Mouse (Mus musculus) liver, postnatal 0 days (tissue): ENCODE results near the gene Gm2056. TPM values are rescaled to one million over a fixed set of nuclear protein-coding genes. Genes with fewer than 3 reads are reported as not detected.

Experiments
- polyA plus RNA-seq: library from polyadenylated mRNA; unstranded; fragments of >200 nt; fragmentation: Nextera tagmentation; extraction: Ambion mirVana; gene quantifications from 2 replicates; pipeline ENCODE4 v1.2.1, GENCODE M21; 2015

Gene Gm2056
- polyA plus RNA-seq, 1 experiment from 2014 or later, result not detected

Other genes with a start within 250 kb of the Gm2056 start
- not detected in 2 replicates for gene Gm21936, start 231.5 kb upstream of the Gm2056 start, polyA plus RNA-seq
- not detected in 2 replicates for gene BB287469, start 210.4 kb upstream of the Gm2056 start, polyA plus RNA-seq
- gene Gm2001, start 184.7 kb upstream of the Gm2056 start, polyA plus RNA-seq, result not detected in 2 replicates
- gene Gm2016, start 152.9 kb upstream of the Gm2056 start, polyA plus RNA-seq, result not detected in 2 replicates
- not detected in 2 replicates for gene Gm2022, start 131.6 kb upstream of the Gm2056 start, polyA plus RNA-seq
- gene Gm2035, start 107.1 kb upstream of the Gm2056 start, polyA plus RNA-seq, result not detected in 2 replicates
- not detected in 2 replicates for gene Gm2042, start 72.9 kb upstream of the Gm2056 start, polyA plus RNA-seq
- not detected in 2 replicates for gene Gm2075, start 15.2 kb upstream of the Gm2056 start, polyA plus RNA-seq
- gene Gm6803, start 8.2 kb upstream of the Gm2056 start, polyA plus RNA-seq, result not detected in 2 replicates
- gene Gm16368, start 56.7 kb downstream of the Gm2056 start, polyA plus RNA-seq, result not detected in 2 replicates
- not detected in 2 replicates for gene Gm10436, start 155.1 kb downstream of the Gm2056 start, polyA plus RNA-seq
- not detected in 2 replicates for gene Gm8332, start 223.1 kb downstream of the Gm2056 start, polyA plus RNA-seq
- not detected in 2 replicates for gene Gm5662, start 247.5 kb downstream of the Gm2056 start, polyA plus RNA-seq